Mouse (Mus musculus) liver, embryonic 11.5 days (tissue): ENCODE results near the gene Lrrc57. TPM values are rescaled to one million over a fixed set of nuclear protein-coding genes. Genes with fewer than 3 reads are reported as not detected.

ENCODE experiments used
- ATAC-seq: fragments of 200-750 bp; cut with Nextera tagmentation; replicated peaks from 2 replicates; pipeline ENCODE4 v1.8.0; 2017; ENCODE audit warnings: moderate number of reproducible peaks, mild to moderate bottlenecking, moderate TSS enrichment, moderate library complexity; ENCODE audit not compliant: low FRiP score
- DNase-seq: peaks from one replicate; pipeline ENCODE4 v3.0.0-alpha.2; 2017; ENCODE audit warnings: low spot score
- H3K27ac ChIP-seq: fragments of 300-500 bp; sonication (generic); 2 replicates; pipeline ENCODE4 v1.5.1; 2014; ENCODE audit warnings: mild to moderate bottlenecking, low read depth, low read length, control low read depth
- H3K27me3 ChIP-seq: fragments of 300-500 bp; sonication (generic); replicated peaks from 2 replicates; pipeline ENCODE4 v1.6.1; 2014; ENCODE audit warnings: low read length, mixed read lengths; ENCODE audit not compliant: control insufficient read depth, insufficient read depth
- H3K36me3 ChIP-seq: fragments of 300-500 bp; sonication (generic); 2 replicates; pipeline ENCODE4 v1.6.1; 2014; ENCODE audit warnings: mild to moderate bottlenecking, low read length, moderate library complexity, mixed read lengths; ENCODE audit not compliant: control insufficient read depth, insufficient read depth
- H3K4me1 ChIP-seq: fragments of 300-500 bp; sonication (generic); replicated peaks from 2 replicates; pipeline ENCODE4 v1.6.1; 2014; ENCODE audit warnings: low read length, mixed read lengths; ENCODE audit not compliant: control insufficient read depth, insufficient read depth
- H3K4me2 ChIP-seq: fragments of 300-500 bp; sonication (generic); 2 replicates; pipeline ENCODE4 v1.6.1; 2014; ENCODE audit warnings: mild to moderate bottlenecking, control low read depth, moderate library complexity
- H3K4me3 ChIP-seq: fragments of 300-500 bp; sonication (generic); 2 replicates; pipeline ENCODE4 v1.5.1; 2014; ENCODE audit warnings: low read depth, low read length, control low read depth
- H3K9ac ChIP-seq: fragments of 300-500 bp; sonication (generic); 2 replicates; pipeline ENCODE4 v1.6.1; 2014; ENCODE audit warnings: low read depth, low read length, control low read depth
- H3K9me3 ChIP-seq: fragments of 300-500 bp; sonication (generic); 2 replicates; pipeline ENCODE4 v1.6.1; 2016; ENCODE audit warnings: low read length, inconsistent platforms, mixed read lengths; ENCODE audit not compliant: control insufficient read depth
- WGBS: fragments of 180-500 bp; shearing (Covaris S2); extraction: QIAGEN DNeasy Blood & Tissue Kit; methylation state at CpG from one replicate; pipeline ENCODE4 v1.1.7; 2014; 5-methylcytosine and 5-hydroxymethylcytosine counted together
- polyA plus RNA-seq: library from polyadenylated mRNA; unstranded; fragments of >200 nt; fragmentation: Nextera tagmentation; extraction: Ambion mirVana; gene quantifications from 2 replicates; pipeline ENCODE4 v1.2.1, GENCODE M21; 2014

Lrrc57 gene
- polyA plus RNA-seq, result 17.2 and 24.2 TPM in 2 replicates

DNA sequence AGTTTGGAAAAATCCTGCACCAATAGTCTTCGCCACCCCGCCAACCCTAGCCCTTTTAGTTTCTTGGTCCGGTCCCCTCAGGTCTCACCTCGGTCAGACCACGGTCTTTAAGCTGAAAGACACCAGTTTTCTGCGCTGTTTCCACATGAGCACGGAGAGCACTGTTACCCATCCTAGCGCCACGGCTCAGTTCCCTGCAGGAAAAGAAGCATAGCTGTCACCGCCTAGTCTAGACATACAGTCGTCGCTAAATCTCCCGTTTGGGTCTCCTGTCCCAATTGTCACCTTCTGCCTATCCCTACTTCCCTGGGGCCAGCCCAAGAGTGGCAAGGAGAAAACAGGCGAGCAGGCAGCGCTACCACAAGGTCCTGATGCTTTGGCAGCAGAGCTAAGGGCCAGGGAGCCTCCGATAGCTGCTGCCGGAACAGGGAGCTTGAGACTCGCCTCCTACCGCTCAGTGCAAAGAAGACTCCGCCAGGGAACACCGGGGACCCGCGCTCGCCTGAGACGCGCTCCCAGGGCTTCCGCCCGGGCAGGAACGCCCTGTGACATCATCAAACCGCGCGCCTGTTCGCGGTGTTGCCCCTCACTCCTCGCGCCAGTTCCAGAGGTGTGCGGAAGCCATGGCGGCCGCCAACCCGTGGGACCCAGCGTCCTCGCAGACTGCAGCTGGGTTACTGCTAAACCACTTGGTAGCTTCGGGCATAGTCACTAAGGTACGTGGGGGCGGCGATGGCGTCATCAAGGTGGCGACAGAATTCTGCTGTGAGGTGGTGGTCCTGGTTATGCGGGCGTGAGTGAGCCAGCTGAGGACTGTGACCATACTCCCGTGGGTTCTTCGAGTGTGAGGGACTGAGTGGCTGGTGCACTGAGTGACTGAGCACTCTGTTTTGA is at the start of gene Lrrc57, which contains the start of gene Haus2:
Gene Lrrc57 (minus strand): TSS at position 691 of the 894 bp plus-strand sequence.
Gene Haus2 (plus strand): TSS at position 554 of the 894 bp plus-strand sequence.
- ATAC-seq (peak; percentile 93), DNase-seq (peak; percentile 95)

DNA sequence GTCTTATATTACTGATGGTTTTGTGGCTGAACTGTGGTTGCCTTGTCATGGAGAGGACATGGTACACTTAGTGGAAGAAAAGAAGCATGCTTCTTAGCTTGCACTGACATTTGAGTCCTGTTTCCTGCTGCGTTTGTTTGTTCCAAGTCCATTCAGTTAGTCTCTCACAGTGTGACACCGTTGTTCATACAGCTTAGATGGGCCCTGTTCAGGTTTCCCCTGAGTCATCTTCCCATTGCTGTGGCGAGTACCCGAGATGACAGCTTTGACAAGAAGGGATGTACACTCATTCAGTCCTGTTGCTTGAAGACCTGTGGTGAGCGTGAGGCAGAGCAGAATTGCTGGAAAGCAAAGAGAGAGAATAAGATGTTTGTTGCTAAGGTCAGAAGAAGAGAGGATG is 49.2 kb upstream of the Lrrc57 start:
- no peak overlapping the region for H3K4me2 ChIP-seq
- peaks cover 43% of the 10 kb centered on the region for H3K4me1 ChIP-seq
- no peak overlapping the region for H3K4me3 ChIP-seq
- ATAC-seq, result no peak
- no peak overlapping the region; the same call in 1 of the 2 replicates for H3K27ac ChIP-seq
- 55% methylated on average over 5 of the region's 5 CpGs for WGBS
- no peak for DNase-seq
- no peaks in the 10 kb centered on the region for H3K36me3 ChIP-seq
- H3K27me3 ChIP-seq, result no peaks in the 10 kb centered on the region
- no peak overlapping the region for H3K9ac ChIP-seq
- H3K9me3 ChIP-seq, result no peaks in the 10 kb centered on the region

More for the DNA sequence above, at the start of gene Lrrc57, which contains the start of gene Haus2:
- H3K4me3 ChIP-seq, result peak within 1 kb of the TSS; percentile 85
- no peaks in the 10 kb centered on the region for H3K27me3 ChIP-seq
- peak within 1 kb of the TSS; percentile 84 for H3K4me2 ChIP-seq
- H3K36me3 ChIP-seq, result peaks cover 3% of the 10 kb centered on the region; the same call in 1 of the 2 replicates
- H3K27ac ChIP-seq, result peak within 1 kb of the TSS; percentile 93
- H3K9me3 ChIP-seq, result no peaks in the 10 kb centered on the region
- peaks cover 10% of the 10 kb centered on the region for H3K4me1 ChIP-seq
- peak within 1 kb of the TSS; percentile 87 for H3K9ac ChIP-seq
- 1% methylated on average over 52 of the region's 52 CpGs for WGBS

DNA sequence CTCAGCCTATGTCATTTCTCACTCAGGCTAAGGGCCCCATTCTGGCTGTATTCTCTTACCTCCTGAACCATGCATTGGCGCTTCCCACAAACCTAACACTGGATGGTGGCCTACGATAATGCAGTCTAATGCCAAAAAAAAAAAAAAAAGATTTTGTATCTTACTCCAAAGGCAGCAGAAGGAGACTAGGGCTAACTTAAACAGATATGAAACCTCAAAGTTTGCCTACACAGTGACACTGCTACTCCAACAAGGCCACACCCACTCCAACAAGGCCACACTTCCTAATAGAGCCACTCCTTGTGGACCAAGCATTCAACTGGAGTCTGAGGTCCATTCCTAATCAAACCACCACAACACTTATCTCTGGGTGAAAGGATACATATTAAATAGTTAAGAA is 47.4 kb upstream of the Lrrc57 start:
- 55% methylated on average over 2 of the region's 2 CpGs for WGBS
- H3K4me1 ChIP-seq, result peaks cover 46% of the 10 kb centered on the region
- no peak overlapping the region for H3K9ac ChIP-seq
- peak overlapping the region; percentile 32; the same call in 1 of the 2 replicates for H3K27ac ChIP-seq
- H3K36me3 ChIP-seq, result no peaks in the 10 kb centered on the region
- ATAC-seq (peak; percentile 69), DNase-seq (no peak)
- H3K27me3 ChIP-seq, result no peaks in the 10 kb centered on the region
- no peak overlapping the region for H3K4me3 ChIP-seq
- H3K4me2 ChIP-seq, result peak overlapping the region; percentile 22; the same call in 1 of the 2 replicates
- H3K9me3 ChIP-seq, result no peaks in the 10 kb centered on the region

DNA sequence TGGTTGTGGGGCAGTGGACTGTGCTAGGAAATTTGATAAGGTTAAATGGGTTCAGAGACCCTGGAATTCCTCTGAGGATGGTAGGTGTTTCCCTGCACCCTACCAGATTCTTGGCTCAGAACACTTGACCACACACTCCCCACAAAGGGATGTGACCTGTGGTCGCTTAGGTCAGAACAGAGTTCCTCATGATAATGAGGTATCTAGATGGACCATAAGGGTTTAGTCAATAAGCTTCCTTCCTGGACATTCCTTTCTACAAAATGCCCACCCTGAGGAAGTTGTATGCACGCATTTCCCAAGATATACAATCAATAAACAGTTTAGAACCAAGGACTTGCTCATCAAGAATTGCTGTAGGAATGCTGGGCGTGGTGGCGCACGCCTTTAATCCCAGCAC is 46.6 kb upstream of the Lrrc57 start:
- H3K27me3 ChIP-seq, result no peaks in the 10 kb centered on the region
- no peak for ATAC-seq
- WGBS, result 73% methylated on average over 5 of the region's 5 CpGs

DNA sequence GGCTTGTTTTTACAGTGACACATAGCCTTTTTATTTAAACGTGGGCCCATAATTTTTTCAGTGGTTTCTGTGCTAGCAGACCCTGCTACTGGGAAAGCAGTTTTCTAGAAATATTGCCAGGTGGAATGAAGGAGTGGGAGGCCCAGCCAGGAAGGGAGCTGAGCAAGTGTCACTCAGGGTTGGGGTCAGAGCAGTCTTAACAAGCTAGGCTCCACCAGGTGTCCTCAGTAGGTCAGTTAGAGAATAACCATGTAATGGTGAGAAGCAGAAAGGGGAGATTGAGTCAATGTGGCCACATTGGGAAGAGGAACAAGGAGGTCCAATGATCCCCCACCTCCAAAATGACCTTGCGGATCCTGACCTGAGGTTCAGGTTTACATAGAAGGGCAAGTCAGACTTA is 45.4 kb upstream of the Lrrc57 start:
- WGBS, result 74% methylated on average over 2 of the region's 2 CpGs

More for the DNA sequence above, 46.6 kb upstream of the Lrrc57 start:
- no peaks in the 10 kb centered on the region for H3K36me3 ChIP-seq
- no peak for DNase-seq
- peaks cover 39% of the 10 kb centered on the region for H3K4me1 ChIP-seq
- no peaks in the 10 kb centered on the region for H3K9me3 ChIP-seq
- no peak overlapping the region for H3K9ac ChIP-seq
- H3K27ac ChIP-seq, result no peak overlapping the region
- H3K4me2 ChIP-seq, result no peak overlapping the region
- no peak overlapping the region for H3K4me3 ChIP-seq

DNA sequence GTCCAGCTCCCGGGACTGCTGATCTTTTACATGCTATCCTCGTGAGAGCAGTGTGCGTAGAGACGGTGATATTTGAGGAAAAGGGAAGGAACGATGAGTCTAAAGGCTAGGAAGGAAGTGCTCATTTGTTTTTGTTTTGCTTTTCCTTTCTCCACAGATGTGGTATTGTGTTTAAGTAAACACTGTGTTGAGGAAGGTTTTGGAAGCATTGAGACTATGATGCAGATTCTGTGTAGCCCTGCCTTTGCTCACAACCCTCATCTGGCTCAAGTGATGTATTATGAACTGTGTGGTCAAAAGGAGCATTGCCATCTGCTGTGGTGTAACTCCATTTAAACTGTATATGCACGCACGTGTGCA is 43.6 kb upstream of the Lrrc57 start:
- no peak overlapping the region for H3K27ac ChIP-seq
- no peaks in the 10 kb centered on the region for H3K27me3 ChIP-seq
- no peak for DNase-seq
- no peaks in the 10 kb centered on the region for H3K9me3 ChIP-seq
- H3K4me3 ChIP-seq, result no peak overlapping the region
- ATAC-seq, result no peak
- H3K4me1 ChIP-seq, result peaks cover 17% of the 10 kb centered on the region
- no peaks in the 10 kb centered on the region for H3K36me3 ChIP-seq
- WGBS, result 66% methylated on average over 7 of the region's 7 CpGs
- H3K9ac ChIP-seq, result no peak overlapping the region
- no peak overlapping the region for H3K4me2 ChIP-seq

More for the DNA sequence above, 45.4 kb upstream of the Lrrc57 start:
- DNase-seq, result no peak
- Histone ChIP-seq H3K36me3 (no peaks in the 10 kb centered on the region), H3K4me2 (no peak overlapping the region), H3K27ac (no peak overlapping the region), H3K4me1 (peaks cover 30% of the 10 kb centered on the region), H3K27me3 (no peaks in the 10 kb centered on the region), H3K9me3 (no peaks in the 10 kb centered on the region), H3K4me3 (no peak overlapping the region), H3K9ac (no peak overlapping the region)
- no peak for ATAC-seq

DNA sequence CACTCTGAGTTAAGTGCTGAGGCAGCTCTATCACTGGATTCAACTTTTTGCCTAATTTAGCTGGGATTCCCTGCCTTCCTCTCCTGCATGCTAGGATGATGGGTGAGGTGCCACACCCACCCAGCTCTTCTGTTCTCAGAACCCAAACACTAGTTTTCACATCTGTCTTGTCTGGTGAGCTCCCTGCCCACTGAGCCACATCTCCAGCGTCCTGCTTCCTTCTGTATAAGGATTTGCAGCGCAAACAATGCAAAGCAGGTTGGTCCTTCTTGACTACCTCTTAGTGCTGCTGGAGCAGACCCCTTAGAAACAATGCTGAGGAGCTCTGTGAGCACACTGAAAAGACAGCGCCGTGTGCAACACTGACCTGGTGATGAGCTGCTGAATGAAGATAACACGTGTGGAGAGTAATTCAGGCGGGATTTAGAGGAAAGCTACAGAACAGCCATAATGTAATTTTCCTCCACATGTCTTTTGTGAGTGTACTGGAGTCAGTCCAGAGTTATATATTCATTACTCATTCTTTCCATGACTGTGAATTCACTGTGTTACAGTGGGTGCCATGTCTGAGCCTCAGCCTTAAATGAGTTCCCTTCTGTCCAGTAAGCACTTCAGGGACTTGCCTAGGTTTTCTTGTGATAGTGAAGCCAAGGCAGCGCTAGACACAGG is 43.1 kb upstream of the Lrrc57 start:
- Histone ChIP-seq H3K4me3 (no peak overlapping the region), H3K36me3 (no peaks in the 10 kb centered on the region), H3K27me3 (no peaks in the 10 kb centered on the region), H3K9ac (no peak overlapping the region), H3K4me1 (peaks cover 17% of the 10 kb centered on the region), H3K9me3 (no peaks in the 10 kb centered on the region), H3K27ac (0 out of 2 replicates have a peak overlapping the region, but pooled peaks have one; percentile 3), H3K4me2 (no peak overlapping the region)
- ATAC-seq, result no peak
- WGBS, result 62% methylated on average over 7 of the region's 7 CpGs
- no peak for DNase-seq

DNA sequence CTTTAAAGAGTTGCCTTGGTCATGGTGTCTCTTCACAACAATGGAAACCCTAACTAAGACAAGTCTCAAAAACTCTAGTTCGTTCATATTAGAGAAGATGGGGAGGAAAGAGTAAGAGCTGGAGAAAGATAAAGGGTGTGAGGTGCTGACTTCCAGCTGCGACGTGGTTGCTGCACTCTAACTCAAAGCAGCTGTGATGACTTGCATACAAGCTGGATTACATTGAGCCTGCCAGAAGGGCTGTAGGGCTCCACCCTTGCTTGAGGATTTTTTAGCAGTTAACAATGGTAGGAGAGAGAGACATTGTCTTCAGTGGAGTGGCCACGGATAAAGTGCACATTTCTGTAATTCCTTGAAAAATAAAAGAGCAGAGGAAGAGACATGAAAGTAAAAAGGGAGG is 37.5 kb upstream of the Lrrc57 start:
- Histone ChIP-seq H3K4me2 (no peak overlapping the region), H3K36me3 (no peaks in the 10 kb centered on the region), H3K9ac (no peak overlapping the region), H3K4me3 (no peak overlapping the region), H3K4me1 (no peaks in the 10 kb centered on the region), H3K27ac (no peak overlapping the region), H3K27me3 (no peaks in the 10 kb centered on the region), H3K9me3 (no peaks in the 10 kb centered on the region)
- no peak for ATAC-seq
- no peak for DNase-seq
- WGBS, result 56% methylated on average over 4 of the region's 4 CpGs
